Mouse (Mus musculus): ENCODE results near the gene Pecam1.

DNA sequence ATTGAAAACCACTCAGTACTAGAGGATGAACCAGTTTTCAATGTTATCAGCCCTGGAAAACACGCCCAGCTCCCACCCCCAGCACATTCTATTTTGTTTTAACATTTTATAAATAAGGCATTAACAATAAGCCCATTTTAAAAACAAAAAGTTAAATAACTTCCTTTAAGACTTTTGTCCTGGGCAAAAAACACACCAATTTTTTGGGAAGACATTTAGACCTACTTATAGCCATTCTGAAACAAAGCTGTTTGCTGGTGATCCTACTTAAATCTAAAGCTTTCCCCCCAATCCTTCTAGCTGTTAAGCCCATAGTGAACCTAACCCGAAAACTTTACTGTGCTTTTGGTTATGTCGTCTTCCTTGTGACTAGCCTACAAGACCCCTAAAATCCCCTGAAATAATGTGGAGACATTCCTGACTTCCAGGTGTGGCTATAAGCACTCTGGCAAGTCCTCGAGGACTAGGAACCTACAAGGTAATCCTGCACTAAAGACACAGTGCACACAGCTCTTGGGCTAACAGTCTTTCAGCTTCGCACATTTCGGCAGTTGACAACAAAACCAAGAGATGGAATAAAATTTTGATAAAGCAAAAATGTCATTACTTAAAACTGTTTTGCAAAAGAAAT lies 30.3 kb upstream of the Pecam1 start:
- TF ChIP-seq CTCF (IDR thresholded peaks at IDR 0.05; ENCODE audit: borderline replicate concordance, control insufficient read depth, extremely low read depth, insufficient read depth, low read length, poor library complexity) (no peak), POLR2A (IDR thresholded peaks at IDR 0.05; ENCODE audit: control insufficient read depth, extremely low read depth, insufficient read depth, low read length, poor library complexity) (no peak)

Measured in thymus, adult 2 months (tissue).